Mouse (Mus musculus): ENCODE measurements around the gene Kpna2. TPM values are rescaled to one million over a fixed set of nuclear protein-coding genes. Genes with fewer than 3 reads are reported as not detected.
A peak's percentile ranks its signal among the peaks of the same experiment; 100 is the strongest.
"Not testable (repeated sequence)": the region's sequence is repeated elsewhere in the genome, so short reads cannot be mapped to it uniquely, and the experiment has no call there.

Gene Kpna2
- polyA plus RNA-seq, 1 experiment from 2014 or later: 57.2 TPM

DNA sequence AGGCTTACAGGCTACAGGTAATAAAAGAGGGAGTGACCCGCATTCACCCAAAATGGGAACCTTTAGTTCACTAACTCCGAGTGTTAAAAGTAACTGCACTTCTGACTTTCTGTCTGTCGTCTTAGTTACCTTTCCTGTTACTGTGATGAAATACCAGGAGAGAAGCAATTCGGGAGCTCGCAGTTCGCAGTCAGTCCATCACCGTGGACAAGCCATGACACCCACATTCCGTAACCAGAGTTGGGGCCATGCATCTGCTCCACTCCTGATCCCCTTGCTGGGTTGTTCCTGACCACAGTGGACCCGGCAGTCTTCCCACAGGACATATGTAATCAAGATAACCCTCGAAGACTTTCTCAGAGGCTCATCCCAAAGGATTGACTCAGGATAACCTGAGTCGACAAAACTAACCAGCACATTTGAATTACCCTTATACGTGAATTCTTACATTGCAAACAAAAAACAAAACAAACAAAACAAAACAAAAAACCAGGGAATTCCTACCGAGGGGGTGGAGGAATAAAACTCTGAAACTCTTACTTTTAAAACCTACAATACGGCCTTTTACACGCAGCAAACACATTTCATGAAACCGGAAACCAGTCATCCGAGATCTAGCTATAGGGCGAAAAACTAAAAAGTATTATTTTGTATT, 12.5 kb upstream of the Kpna2 start:
- WGBS (ENCODE audit: missing documents): 7% methylated on average over 18 of the region's 18 CpGs
- peak overlapping the region; percentile 55 for H3K4me3 ChIP-seq (ENCODE audit: inconsistent target)

GRCm38 (mm10) chr11:107011171-107011570, 11.8 kb upstream of the Kpna2 start:
- Histone ChIP-seq H3K36me3 (ENCODE audit: inconsistent target) (no peaks in the 10 kb centered on the region), H3K27ac (peak overlapping the region; percentile 97), H3K79me2 (ENCODE audit: inconsistent target) (no peaks in the 10 kb centered on the region), H3K4me3 (ENCODE audit: inconsistent target) (no peak overlapping the region)
- WGBS (ENCODE audit: missing documents): 84% methylated on average over 7 of the region's 7 CpGs

More for the DNA sequence above, 12.5 kb upstream of the Kpna2 start:
- Histone ChIP-seq H3K79me2 (ENCODE audit: inconsistent target) (no peaks in the 10 kb centered on the region), H3K36me3 (ENCODE audit: inconsistent target) (no peaks in the 10 kb centered on the region), H3K27ac (peak overlapping the region; percentile 97)

DNA sequence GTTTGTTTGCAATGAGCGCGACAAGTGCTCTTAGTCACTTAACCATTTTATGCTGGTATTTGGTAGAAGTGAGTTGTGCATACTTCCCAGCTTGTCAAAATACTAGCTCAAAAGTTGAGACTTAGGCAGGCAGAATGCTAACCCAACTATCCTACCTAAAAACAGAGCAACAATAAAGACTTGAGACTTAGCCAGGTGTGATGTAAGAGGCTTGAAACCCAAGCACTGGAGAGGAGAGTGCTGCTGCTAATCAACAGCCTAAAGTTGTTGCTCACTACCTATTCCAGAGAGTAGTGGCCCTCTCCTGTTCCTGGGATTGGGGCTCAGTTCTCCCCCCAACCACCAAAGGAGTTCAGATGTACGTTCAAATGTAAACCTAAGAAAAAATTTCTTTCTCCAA, 11.1 kb upstream of the Kpna2 start:
- 95% methylated on average over 2 of the region's 3 CpGs for WGBS (ENCODE audit: missing documents)
- Histone ChIP-seq H3K27ac (no peak overlapping the region), H3K36me3 (ENCODE audit: inconsistent target) (no peaks in the 10 kb centered on the region), H3K4me3 (ENCODE audit: inconsistent target) (no peak overlapping the region), H3K79me2 (ENCODE audit: inconsistent target) (no peaks in the 10 kb centered on the region)

DNA sequence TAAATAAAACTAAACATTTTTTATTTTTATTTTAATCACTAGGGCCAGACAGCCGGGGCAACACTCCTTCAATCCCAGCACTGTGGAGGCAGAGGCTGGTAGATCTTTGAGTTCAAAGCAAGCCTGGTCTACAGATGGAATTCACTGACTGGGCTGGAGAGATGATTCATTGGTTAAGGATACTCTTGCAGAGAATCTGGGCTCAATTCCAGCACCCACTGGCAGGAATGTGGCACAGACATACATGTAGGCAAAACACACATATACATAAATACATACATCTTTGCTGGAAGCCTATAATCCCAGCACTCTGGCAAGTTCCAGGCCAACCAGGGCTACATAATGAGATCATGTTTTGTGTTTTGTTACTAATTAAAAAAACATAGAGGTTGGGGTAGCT, 6.2 kb upstream of the Kpna2 start:
- 100% methylated on average over 1 of the region's 1 CpGs for WGBS (ENCODE audit: missing documents)
- no peak overlapping the region for H3K27ac ChIP-seq
- no peaks in the 10 kb centered on the region for H3K79me2 ChIP-seq (ENCODE audit: inconsistent target)
- no peak overlapping the region for H3K4me3 ChIP-seq (ENCODE audit: inconsistent target)
- H3K36me3 ChIP-seq (ENCODE audit: inconsistent target): no peaks in the 10 kb centered on the region

- 79% methylated on average over 7 of the region's 8 CpGs for WGBS (ENCODE audit: missing documents)
- Histone ChIP-seq H3K27ac (no peak overlapping the region), H3K4me3 (ENCODE audit: inconsistent target) (no peak overlapping the region), H3K79me2 (ENCODE audit: inconsistent target) (peaks cover 19% of the 10 kb centered on the region), H3K36me3 (ENCODE audit: inconsistent target) (no peaks in the 10 kb centered on the region)
Measured at GRCm38 (mm10) chr11:107001760-107002675, 2.7 kb upstream of the Kpna2 start.

GRCm38 (mm10) chr11:106999949-107000513, 690 bp upstream of the Kpna2 start:
- H3K27ac ChIP-seq: peak overlapping the region; percentile 65
- 88% methylated on average over 7 of the region's 9 CpGs for WGBS (ENCODE audit: missing documents)
- H3K4me3 ChIP-seq (ENCODE audit: inconsistent target): peak overlapping the region; percentile 36
- H3K36me3 ChIP-seq (ENCODE audit: inconsistent target): 0 out of 2 replicates have a peak, but pooled peaks cover 4% of the 10 kb centered on the region
- H3K79me2 ChIP-seq (ENCODE audit: inconsistent target): peaks cover 39% of the 10 kb centered on the region

DNA sequence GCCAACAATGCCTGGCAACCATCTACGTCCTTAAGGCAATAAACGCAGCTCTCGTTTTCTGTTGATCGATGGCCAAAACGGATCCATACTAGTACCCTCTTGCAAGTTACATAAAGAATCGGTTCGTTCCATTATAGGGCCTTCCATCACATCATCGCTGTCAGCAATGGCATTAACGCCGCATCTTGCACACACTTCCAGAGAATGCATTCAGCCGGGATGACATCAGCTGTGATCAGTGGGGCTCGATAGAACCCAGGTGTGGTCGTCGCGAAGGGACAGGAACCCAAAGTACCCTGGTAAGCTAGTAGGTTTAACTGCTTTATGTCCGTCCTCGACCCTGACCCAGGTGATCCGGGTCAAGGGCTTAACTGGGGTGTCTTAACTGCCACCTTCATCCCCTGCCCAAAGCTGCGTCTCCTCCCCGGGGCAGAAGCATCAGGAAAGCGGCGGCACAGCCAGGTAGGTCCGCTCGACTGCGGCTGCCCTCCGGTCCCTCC, 640 bp downstream of the Kpna2 start:
- under 1% methylated on average over 26 of the region's 26 CpGs for WGBS (ENCODE audit: missing documents)
- H3K4me3 ChIP-seq (ENCODE audit: inconsistent target): peak overlapping the region; percentile 83
- H3K79me2 ChIP-seq (ENCODE audit: inconsistent target): peaks cover 48% of the 10 kb centered on the region
- peak overlapping the region; percentile 66 for H3K27ac ChIP-seq
- H3K36me3 ChIP-seq (ENCODE audit: inconsistent target): 0 out of 2 replicates have a peak, but pooled peaks cover 4% of the 10 kb centered on the region

DNA sequence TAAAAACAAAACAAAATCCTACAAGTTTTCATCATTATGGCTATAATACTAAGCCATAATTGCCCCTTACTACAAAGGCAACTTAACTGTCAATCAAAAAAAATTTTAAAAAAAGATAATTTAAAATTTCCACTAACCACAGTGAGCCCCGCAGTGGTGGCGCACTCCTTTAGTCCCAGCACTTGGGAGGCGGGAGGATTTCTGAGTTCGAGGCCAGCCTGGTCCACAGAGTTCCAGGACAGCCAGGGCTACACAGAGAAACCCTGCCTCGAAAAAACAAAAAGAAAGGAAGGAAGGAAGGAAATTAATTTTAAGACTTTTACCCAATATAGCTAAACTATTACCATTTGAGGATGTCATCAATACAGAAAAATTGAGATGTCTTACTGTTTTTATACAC, 1.4 kb downstream of the Kpna2 start:
- Histone ChIP-seq H3K36me3 (ENCODE audit: inconsistent target) (0 out of 2 replicates have a peak, but pooled peaks cover 4% of the 10 kb centered on the region), H3K79me2 (ENCODE audit: inconsistent target) (peaks cover 55% of the 10 kb centered on the region), H3K4me3 (ENCODE audit: inconsistent target) (peak overlapping the region; percentile 83), H3K27ac (peak overlapping the region; percentile 66)
- WGBS (ENCODE audit: missing documents): 28% methylated on average over 2 of the region's 5 CpGs

DNA sequence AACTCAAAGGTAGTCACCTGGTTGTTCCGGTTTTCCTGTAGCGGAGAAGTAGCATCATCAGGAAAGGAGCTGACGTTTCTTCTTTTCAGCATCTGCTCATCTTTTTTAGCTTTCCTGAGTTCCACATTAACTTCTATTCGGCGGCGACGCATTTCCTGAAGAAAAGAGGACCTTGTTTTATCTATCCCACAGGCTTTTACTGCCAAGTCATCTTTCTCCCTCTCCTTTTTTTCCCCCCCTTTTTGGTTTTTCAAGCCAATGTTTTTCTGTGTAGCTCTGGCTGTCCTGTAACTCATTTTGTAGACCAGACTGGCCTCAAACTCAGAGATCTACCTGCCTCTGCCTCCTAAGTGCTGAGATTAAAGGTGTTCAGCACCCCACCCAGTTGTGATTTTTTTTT, 2.8 kb downstream of the Kpna2 start:
- 84% methylated on average over 7 of the region's 7 CpGs for WGBS (ENCODE audit: missing documents)
- not testable (repeated sequence) for H3K4me3 ChIP-seq (ENCODE audit: inconsistent target); H3K36me3 ChIP-seq (ENCODE audit: inconsistent target); H3K27ac ChIP-seq
- peaks cover 59% of the 10 kb centered on the region for H3K79me2 ChIP-seq (ENCODE audit: inconsistent target)

GRCm38 (mm10) chr11:106994246-106995085, 4.9 kb downstream of the Kpna2 start:
- H3K27ac ChIP-seq: peak overlapping the region; percentile 19
- H3K79me2 ChIP-seq (ENCODE audit: inconsistent target): peaks cover 59% of the 10 kb centered on the region
- H3K36me3 ChIP-seq (ENCODE audit: inconsistent target): peaks cover 18% of the 10 kb centered on the region; the same call in 1 of the 2 replicates
- WGBS (ENCODE audit: missing documents): 29% methylated on average over 3 of the region's 3 CpGs
- no peak overlapping the region for H3K4me3 ChIP-seq (ENCODE audit: inconsistent target)

DNA sequence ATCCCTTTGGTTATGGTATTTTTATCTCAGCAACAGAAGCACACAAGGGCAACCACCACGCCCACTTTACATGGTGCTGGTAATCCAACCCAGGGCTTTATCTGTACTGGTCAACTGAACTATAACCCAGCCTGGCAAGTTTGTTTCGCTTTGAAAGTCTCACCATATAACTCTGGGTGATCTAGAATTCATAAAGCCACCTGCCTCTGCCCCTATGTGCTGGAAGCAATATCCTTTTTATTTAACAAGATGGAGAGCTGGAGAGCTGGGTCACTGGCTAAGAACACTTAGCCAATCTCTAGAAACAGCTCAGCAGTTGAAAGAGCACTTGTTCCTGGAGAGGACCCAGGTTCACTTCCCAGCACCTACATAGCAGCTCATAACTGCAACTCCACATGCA, 12.0 kb downstream of the Kpna2 start:
- Histone ChIP-seq H3K27ac (no peak overlapping the region), H3K4me3 (ENCODE audit: inconsistent target) (no peak overlapping the region), H3K36me3 (ENCODE audit: inconsistent target) (peaks cover 27% of the 10 kb centered on the region), H3K79me2 (ENCODE audit: inconsistent target) (no peaks in the 10 kb centered on the region)
- 91% methylated on average over 2 of the region's 2 CpGs for WGBS (ENCODE audit: missing documents)

DNA sequence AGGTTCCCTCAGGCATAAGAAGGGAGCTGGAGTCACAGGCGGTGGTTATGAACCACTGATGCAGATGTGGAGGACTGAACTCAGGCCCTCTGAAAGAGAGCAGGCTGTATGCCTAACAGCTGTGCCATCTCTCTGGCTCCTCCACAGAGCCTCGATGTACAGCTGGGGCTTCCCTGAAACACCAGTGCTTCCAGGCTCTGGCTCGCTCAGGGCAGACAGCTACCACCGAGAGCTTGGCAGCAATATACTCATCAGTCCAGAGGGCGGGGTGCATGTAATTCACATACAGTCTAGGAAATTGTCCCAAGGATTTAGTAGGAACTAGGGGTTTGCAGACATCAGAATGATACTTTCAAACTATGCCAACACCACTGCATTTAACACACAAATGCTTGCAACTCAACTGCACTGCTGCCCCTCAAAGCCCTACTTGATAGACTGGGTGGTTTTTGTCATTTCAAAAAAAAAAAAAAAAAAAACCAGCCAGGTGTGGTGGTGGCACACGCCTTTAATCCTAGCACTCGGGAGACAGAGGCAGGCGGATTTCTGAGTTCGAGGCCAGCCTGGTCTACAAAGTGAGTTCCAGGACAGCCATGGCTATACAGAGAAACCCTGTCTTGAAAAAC, 13.2 kb downstream of the Kpna2 start:
- peaks cover 20% of the 10 kb centered on the region for H3K36me3 ChIP-seq (ENCODE audit: inconsistent target)
- 96% methylated on average over 7 of the region's 9 CpGs for WGBS (ENCODE audit: missing documents)

DNA sequence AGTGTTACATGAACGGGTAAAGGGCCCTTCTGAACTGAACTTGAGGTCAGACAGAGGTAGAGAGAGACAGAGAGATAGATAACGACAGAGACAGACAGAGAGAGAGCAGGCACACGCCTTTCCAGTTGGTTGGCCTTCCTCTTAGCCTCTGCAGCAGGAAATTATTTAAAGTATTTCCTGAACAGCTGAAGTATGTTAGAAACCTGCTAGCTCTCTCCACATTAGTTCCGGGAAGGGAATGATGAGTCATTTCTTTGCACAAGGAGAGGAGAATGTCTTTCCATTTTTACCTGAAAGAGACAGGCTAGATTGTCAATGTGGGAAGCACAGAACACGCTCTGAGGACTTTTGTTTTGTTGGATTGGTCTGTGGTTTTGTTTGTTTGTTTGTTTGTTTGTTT, 17.0 kb downstream of the Kpna2 start:
- Histone ChIP-seq H3K36me3 (ENCODE audit: inconsistent target) (no peaks in the 10 kb centered on the region), H3K27ac (no peak overlapping the region), H3K79me2 (ENCODE audit: inconsistent target) (no peaks in the 10 kb centered on the region), H3K4me3 (ENCODE audit: inconsistent target) (no peak overlapping the region)
- 26% methylated on average over 5 of the region's 5 CpGs for WGBS (ENCODE audit: missing documents)

More for the DNA sequence above, 13.2 kb downstream of the Kpna2 start:
- not testable (repeated sequence) for H3K79me2 ChIP-seq (ENCODE audit: inconsistent target); H3K4me3 ChIP-seq (ENCODE audit: inconsistent target); H3K27ac ChIP-seq
